Mouse (Mus musculus): ENCODE results near the gene Gm49337. TPM values are rescaled to one million over a fixed set of nuclear protein-coding genes. Genes with fewer than 3 reads are reported as not detected.

Gene Gm49337
- total and polyA plus RNA-seq, 3 experiments = not detected

- no peaks in the 10 kb centered on the region for H3K27me3 ChIP-seq (ENCODE audit: control insufficient read depth in 1 of 2, insufficient read depth in 2 of 2, low read length in 2 of 2)
- no peaks in the 10 kb centered on the region for H3K9me3 ChIP-seq (replicated peaks; ENCODE audit: insufficient read depth, low read length)
- no peak overlapping the region for H3K9ac ChIP-seq (ENCODE audit: control insufficient read depth, low read depth, low read length, poor library complexity, severe bottlenecking)
- H3K27ac ChIP-seq (ENCODE audit: control insufficient read depth, low read depth, low read length) = peak overlapping the region; percentile 43; the same call in 1 of the 2 replicates
- no peak overlapping the region for H3K4me3 ChIP-seq (ENCODE audit: control insufficient read depth in 1 of 2, insufficient read depth in 1 of 2, low read depth in 2 of 2, low read length in 2 of 2)
- no peaks in the 10 kb centered on the region for H3K79me2 ChIP-seq (ENCODE audit: control insufficient read depth, insufficient read depth, low read length, poor library complexity)
- peaks cover 0 to 12% of the 10 kb centered on the region in 2 experiments; a peak in 2 of 4 replicates for H3K36me3 ChIP-seq (ENCODE audit: control insufficient read depth in 1 of 2, insufficient read depth in 2 of 2, low read length in 2 of 2)
- H3K4me1 ChIP-seq (ENCODE audit: control insufficient read depth in 1 of 2, insufficient read depth in 2 of 2, low read length in 2 of 2) = peaks cover 11 to 14% of the 10 kb centered on the region in 2 experiments
- TF ChIP-seq EP300 (IDR thresholded peaks at IDR 0.05; ENCODE audit: low read depth in 1 of 2, low read length in 2 of 2) (0 out of 4 replicates have a peak, but pooled peaks of 1 of the 2 experiments have one; percentile 9), MYB (IDR thresholded peaks at IDR 0.05; ENCODE audit: low read depth, low read length) (no peak), USF1 (IDR thresholded peaks at IDR 0.05; ENCODE audit: low read depth, low read length) (peak; percentile 62), MAX (IDR thresholded peaks at IDR 0.05; ENCODE audit: low read length) (peak; percentile 3; the same call in 1 of the 2 replicates), UBTF (IDR thresholded peaks at IDR 0.05; ENCODE audit: borderline replicate concordance, insufficient read depth, low read depth, low read length) (no peak)
- DNase-seq (ENCODE audit: low read depth, low spot score) = peak; percentile 70
These were observed 127.7 kb downstream of the Gm49337 start for GRCm38 (mm10) chr4:116300878-116301355.

GRCm38 (mm10) chr4:116304551-116304950, 131.4 kb downstream of the Gm49337 start:
- no peak for TF ChIP-seq TAL1 (IDR thresholded peaks at IDR 0.05; ENCODE audit: low read length)
- TF ChIP-seq ZMIZ1 (IDR thresholded peaks at IDR 0.05; ENCODE audit: low read depth, low read length) = no peak
- no peak for TF ChIP-seq MAX (IDR thresholded peaks at IDR 0.05; ENCODE audit: low read length)
- no peak for TF ChIP-seq POLR2A (IDR thresholded peaks at IDR 0.05; ENCODE audit: control insufficient read depth in 1 of 2, insufficient read depth in 1 of 2, low read depth in 1 of 2, low read length in 2 of 2, poor library complexity in 1 of 2)
- no peak for TF ChIP-seq RCOR1 (IDR thresholded peaks at IDR 0.05; ENCODE audit: low read depth, low read length)
- no peak for TF ChIP-seq HCFC1 (IDR thresholded peaks at IDR 0.05; ENCODE audit: low read depth, low read length)

GRCm38 (mm10) chr4:116317575-116317974, 144.4 kb downstream of the Gm49337 start:
- H3K4me1 ChIP-seq (ENCODE audit: control insufficient read depth in 1 of 2, insufficient read depth in 2 of 2, low read length in 2 of 2) = no peaks in the 10 kb centered on the region
- no peak overlapping the region for H3K27ac ChIP-seq (ENCODE audit: control insufficient read depth, low read depth, low read length)
- no peak overlapping the region for H3K9ac ChIP-seq (ENCODE audit: control insufficient read depth, low read depth, low read length, poor library complexity, severe bottlenecking)
- TF ChIP-seq UBTF (IDR thresholded peaks at IDR 0.05; ENCODE audit: borderline replicate concordance, insufficient read depth, low read depth, low read length) (no peak), TCF12 (IDR thresholded peaks at IDR 0.05; ENCODE audit: low read depth, low read length) (no peak), TAL1 (IDR thresholded peaks at IDR 0.05; ENCODE audit: low read length) (no peak), JUND (IDR thresholded peaks at IDR 0.05; ENCODE audit: low read depth, low read length) (no peak), ZMIZ1 (IDR thresholded peaks at IDR 0.05; ENCODE audit: low read depth, low read length) (no peak), RCOR1 (IDR thresholded peaks at IDR 0.05; ENCODE audit: low read depth, low read length) (no peak), MAX (IDR thresholded peaks at IDR 0.05; ENCODE audit: low read length) (no peak), EP300 (IDR thresholded peaks at IDR 0.05; ENCODE audit: low read depth in 1 of 2, low read length in 2 of 2) (no peak), POLR2AphosphoS2 (IDR thresholded peaks at IDR 0.05; ENCODE audit: low read length) (no peak), MEF2A (IDR thresholded peaks at IDR 0.05; ENCODE audit: extremely low read depth, insufficient replicate concordance, low read depth, low read length, poor library complexity, severe bottlenecking) (no peak)
- no peaks in the 10 kb centered on the region for H3K79me2 ChIP-seq (ENCODE audit: control insufficient read depth, insufficient read depth, low read length, poor library complexity)
- peaks cover 0 to 2% of the 10 kb centered on the region in 2 experiments; a peak in 2 of 4 replicates for H3K36me3 ChIP-seq (ENCODE audit: control insufficient read depth in 1 of 2, insufficient read depth in 2 of 2, low read length in 2 of 2)
- H3K4me3 ChIP-seq (ENCODE audit: control insufficient read depth in 1 of 2, insufficient read depth in 1 of 2, low read depth in 2 of 2, low read length in 2 of 2) = no peak overlapping the region
- no peaks in the 10 kb centered on the region for H3K27me3 ChIP-seq (ENCODE audit: control insufficient read depth in 1 of 2, insufficient read depth in 2 of 2, low read length in 2 of 2)
- no peak for DNase-seq (ENCODE audit: low read depth, low spot score)
- H3K9me3 ChIP-seq (replicated peaks; ENCODE audit: insufficient read depth, low read length) = no peaks in the 10 kb centered on the region

More at GRCm38 (mm10) chr4:116304551-116304950, 131.4 kb downstream of the Gm49337 start:
- no peaks in the 10 kb centered on the region for H3K27me3 ChIP-seq (ENCODE audit: control insufficient read depth in 1 of 2, insufficient read depth in 2 of 2, low read length in 2 of 2)
- no peaks in the 10 kb centered on the region for H3K9me3 ChIP-seq (replicated peaks; ENCODE audit: insufficient read depth, low read length)
- peaks cover 0 to 12% of the 10 kb centered on the region in 2 experiments; a peak in 2 of 4 replicates for H3K36me3 ChIP-seq (ENCODE audit: control insufficient read depth in 1 of 2, insufficient read depth in 2 of 2, low read length in 2 of 2)
- H3K9ac ChIP-seq (ENCODE audit: control insufficient read depth, low read depth, low read length, poor library complexity, severe bottlenecking) = no peak overlapping the region
- H3K79me2 ChIP-seq (ENCODE audit: control insufficient read depth, insufficient read depth, low read length, poor library complexity) = no peaks in the 10 kb centered on the region
- no peak for DNase-seq (ENCODE audit: low read depth, low spot score)
- peaks cover 11 to 14% of the 10 kb centered on the region in 2 experiments for H3K4me1 ChIP-seq (ENCODE audit: control insufficient read depth in 1 of 2, insufficient read depth in 2 of 2, low read length in 2 of 2)
- no peak overlapping the region for H3K4me3 ChIP-seq (ENCODE audit: control insufficient read depth in 1 of 2, insufficient read depth in 1 of 2, low read depth in 2 of 2, low read length in 2 of 2)
- H3K27ac ChIP-seq (ENCODE audit: control insufficient read depth, low read depth, low read length) = no peak overlapping the region
